Mouse (Mus musculus): ENCODE measurements at regions not wholly inside any gene's neighbourhood (a gene's known extent, or its start where the extent isn't known, plus 50 kb on each side); places are given as distances from the start of the nearest gene placed in this dataset.

DNA sequence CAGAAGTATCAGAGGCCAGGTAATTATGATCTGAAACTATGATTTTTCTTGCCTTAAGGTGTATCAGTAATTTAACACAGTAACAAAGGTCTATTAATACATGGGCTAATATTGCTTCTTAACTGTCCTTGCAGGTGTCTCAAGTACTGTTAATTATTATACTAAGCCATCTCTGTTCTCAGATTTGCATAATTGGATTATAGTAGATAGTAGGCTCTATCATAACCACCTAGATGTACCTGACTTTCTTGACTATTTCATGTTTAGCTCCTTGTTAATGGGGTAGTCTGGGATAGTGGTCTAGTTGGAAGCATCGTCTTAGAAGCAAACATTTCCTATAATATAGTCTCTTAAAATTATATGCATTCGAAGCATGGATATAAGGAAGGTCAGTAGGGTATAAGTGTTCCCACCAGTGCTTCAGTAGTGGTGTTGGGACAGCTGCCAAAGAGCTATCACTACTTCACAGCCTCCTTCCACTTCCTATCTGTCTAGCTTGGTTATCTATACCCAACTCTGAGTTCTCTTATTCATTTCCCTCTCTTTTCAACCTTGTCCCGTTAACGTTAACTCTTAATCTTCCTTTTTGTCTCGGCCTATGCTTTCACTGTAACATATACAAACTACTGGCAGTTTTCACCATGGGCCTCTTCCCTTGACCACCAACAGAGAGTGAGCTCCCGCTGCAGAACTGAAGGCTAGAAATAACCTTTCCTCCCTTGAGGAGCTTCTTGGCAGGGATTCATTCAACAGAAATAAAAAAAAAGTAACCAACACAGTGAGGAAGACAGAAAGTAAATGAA is 630.9 kb upstream of the Lcorl start:
- no peak for DNase-seq (ENCODE audit: low read depth, low spot score)

DNA sequence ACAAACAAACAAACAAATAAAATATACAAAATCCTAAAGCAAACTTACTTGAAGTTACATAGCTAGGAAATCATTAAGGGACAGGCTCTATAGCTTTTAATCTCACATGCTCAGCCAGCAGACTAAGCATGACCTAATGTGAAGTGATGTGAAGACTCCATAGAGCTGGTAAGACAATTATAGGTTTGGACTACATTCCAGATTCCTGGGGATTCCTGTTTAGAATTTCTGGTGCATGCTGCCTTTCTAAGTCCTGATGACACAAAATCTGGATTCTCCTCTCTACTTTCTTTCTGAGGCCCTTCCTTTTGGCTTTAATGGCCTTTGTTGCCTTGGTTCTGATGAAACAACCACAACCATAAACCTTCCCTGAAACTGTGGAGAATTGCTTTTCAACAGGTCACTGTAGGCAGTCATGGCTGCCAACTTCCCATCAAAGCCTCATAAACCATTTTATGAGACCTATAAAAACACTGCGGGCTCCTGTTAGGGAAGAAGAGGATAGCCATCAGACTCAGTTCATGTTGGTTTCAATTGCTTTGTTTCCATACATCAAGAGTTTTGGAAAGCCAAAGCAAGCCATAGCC is 629.4 kb upstream of the Lcorl start:
- DNase-seq (ENCODE audit: low read depth, low spot score), result peak; percentile 79

DNA sequence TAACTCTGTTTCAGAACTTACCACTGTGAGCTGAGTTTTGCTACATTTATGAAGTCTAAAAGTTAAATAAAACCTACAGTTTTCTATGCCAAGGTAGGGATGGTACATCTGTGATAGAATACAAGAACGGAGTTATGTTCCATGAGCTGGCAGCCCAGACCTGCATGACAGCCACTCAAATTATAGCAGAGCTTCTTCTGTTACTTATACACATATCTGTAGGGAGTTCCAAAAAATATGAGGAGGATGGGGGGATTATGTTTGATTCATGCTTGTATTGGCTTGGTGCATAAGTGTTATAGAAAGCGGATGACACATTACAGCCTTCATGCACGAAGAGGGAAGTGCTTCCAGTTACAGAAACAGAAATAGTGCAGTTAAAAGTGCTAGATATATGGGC is 598.9 kb upstream of the Lcorl start:
- no peak for DNase-seq (ENCODE audit: low read depth, low spot score)

DNA sequence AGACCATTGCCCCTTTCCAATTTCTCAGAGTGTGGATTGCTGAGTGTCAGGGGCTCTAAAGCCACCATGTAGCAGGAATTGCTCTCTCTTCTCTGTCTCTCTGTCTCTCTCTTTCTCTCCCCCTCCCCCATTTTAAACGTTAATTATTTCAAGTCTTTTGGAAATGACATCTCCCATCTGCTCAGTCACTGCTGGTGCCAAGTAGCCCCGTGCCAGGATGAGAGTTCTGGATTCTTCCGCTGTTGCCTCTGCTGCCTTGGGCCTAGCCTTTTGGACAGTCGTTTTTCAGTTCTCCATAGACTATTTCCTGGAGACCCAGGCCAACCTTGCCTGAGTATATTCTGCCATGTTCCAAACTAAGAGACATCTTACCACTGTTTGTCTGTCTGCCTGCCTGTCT is 590.9 kb upstream of the Lcorl start:
- DNase-seq (ENCODE audit: low read depth, low spot score), result no peak

DNA sequence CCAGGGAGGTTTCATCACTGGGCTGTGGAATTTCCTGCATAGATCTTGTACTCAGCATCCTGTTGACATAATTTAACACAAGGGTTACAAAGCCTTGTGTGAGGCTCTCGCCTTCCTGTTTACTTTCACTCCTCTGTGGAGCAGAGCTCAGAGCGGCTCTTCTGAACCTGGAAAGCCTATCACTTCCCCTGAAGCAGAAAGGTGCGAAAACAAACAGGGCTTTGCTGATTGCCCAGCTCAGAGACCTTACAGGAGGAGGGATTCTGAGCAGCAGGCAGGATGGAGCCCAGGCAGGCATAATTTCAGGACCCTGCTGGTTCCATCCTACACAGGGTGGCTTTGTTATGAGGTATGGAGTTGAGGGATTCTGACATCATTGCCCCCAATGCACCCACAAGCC is 588.4 kb upstream of the Lcorl start:
- peak; percentile 23 for DNase-seq (ENCODE audit: low read depth, low spot score)

DNA sequence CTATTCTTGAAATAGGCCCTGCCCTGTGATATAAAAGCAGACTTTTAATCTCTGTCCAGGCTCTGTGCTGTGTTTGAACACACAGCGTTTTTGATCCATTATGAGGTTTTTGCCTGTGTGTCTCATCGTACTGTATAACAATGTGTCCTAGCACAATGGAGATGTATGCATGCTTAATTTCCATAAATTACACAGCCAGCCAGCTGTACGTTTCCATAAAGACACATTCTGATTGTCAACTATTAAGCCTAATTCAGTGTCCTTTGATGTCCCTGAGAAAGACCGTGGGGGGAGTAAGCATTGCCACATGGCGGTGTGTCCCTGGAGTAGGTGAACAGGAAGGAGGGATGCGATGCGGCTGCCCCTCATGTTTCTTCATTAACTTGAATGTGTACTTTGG is 587.7 kb upstream of the Lcorl start:
- no peak for DNase-seq (ENCODE audit: low read depth, low spot score)

DNA sequence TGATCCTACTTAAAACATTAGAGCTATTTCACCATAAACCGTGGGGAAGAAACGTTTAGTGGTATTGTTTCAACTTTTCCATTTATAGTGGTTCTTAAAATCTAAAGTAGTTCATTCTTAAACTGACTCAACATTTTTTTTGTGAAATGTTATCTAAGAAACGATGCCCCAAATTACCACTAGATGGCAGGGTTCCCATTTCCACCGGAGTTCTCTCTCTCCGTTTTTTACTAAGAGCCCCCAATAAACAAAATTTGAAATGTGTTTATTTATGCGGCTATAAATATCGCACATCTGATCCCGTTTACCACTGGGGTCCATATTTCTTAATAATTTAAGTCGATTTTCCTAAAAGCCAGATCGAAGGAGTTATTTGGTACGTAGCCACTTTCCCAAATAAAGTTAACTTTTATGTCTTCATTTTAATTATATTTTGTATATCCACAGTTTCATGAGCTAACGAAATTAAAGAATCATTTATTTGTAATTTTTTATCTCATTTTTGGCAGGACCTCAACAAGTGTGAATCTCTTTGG is 586.5 kb upstream of the Lcorl start:
- DNase-seq (ENCODE audit: low read depth, low spot score), result peak; percentile 51

DNA sequence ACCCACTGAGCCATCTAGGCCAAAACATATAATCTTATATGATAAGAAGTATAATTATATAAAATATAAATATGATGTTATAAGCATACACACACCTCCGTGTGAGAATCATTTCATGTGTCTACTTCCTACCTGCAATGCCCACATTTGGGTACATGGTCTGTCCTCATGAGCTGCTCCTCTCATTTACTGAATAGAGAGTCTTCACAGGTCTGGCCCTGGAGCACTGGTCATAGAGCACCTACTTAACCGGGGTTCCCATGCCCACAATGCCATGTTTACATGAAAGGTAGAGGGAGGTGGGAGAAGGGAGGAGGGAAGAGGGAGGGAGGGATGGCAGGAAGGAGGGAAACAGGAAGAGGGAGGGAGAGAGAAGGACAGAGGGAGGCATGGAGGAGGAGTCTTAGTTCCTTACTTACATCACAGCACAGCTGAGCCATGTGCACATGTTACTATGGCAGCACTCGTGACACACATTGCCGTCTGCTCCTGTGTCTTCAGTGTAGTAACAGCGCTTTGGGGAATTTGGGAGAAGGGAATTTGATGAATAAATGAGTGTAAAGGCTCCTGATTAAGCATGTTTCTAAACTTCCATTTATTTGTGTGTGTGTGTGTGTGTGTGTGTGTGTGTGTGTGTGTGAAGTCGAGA is 585.3 kb upstream of the Lcorl start:
- DNase-seq (ENCODE audit: low read depth, low spot score), result no peak

DNA sequence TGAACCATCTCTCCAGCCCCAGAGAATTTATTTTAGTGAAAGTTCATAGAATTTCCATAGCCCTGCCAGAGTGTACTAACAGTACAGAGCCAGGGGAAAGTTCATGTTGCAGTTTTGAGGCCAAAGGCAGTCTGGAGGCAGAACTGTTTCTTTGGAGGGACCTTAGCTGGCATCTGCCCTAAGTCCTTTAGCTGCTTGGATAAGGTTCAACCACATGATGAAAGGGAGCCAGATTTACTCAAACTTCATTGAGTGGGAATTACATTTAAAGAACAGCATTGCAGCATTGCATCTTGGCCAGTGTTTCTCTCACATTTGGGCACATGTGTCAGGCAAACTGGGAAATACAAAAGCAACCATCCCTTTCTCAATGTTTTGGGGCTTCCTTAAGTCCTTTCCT is 584.3 kb upstream of the Lcorl start:
- DNase-seq (ENCODE audit: low read depth, low spot score), result no peak

DNA sequence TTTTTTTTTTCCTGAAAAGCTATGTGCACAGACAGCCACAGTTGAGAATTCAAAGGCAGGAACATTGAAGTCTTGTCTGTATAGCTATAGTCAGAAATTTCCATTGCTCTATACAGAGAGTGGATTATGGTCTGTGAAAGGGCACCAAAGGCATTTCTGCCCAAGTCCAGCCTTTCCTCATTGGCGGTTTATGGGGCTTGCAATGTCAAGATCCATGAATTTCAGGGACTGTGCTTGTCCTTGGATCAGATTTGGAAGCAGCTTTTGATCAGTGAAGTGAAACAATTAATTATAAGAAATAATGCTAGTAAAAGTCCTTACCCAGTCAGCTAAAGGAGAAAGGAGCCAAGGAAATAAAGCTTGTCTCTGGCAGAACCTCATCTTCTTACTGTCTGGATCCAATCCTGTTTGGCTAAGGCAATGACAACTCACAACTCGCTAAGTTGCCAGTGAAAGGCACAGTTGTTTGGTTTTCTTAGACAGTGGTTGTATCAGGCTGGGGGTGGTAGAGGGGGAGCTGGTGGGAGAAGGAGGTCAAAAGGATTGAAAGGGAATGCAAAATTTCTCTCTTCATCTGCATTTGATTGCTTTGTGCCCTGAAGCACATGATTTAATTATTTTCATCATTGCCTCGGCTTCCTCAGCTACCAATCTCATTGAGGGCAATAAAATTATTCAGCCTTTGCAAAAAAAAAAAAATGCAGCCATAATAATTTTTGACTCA is 574.4 kb upstream of the Lcorl start:
- no peak for DNase-seq (ENCODE audit: low read depth, low spot score)

DNA sequence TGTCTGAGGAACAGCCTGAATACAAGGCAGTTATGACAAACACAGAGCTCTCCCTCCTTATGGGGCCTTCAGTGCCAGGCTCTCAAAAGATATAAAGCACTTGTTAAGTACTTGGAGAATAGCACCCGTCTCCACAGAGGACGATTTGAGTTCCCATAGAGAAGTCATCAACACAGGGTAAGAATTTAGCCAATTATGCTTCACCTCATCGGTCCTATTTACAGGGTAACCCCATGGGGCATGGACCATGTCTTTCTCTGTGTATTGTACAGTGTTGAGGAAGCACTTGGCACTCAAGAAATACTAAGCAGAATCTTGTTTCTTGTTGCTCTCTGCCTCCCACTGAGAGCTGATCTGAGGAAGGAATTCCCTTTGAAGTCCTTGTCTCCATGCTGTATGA is 565.3 kb upstream of the Lcorl start:
- DNase-seq (ENCODE audit: low read depth, low spot score), result no peak

DNA sequence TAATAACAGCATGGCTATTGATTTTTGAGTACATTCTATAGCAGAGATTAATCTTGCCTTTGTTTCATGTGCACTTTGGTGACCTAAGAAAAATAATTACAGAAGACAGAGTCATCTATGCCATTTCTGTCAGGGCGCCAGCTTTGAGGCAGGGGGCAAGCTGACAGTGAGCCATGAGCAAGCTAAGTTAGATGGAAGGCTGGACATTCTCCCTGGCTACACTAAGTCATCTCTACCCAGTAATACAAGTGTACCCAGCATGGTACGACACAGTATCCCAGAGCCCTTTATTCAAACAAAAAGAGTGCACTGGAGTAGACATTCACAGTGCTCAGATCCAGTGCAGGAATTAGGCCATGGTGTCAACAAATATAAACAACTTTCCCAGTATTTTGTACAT is 549.6 kb upstream of the Lcorl start:
- DNase-seq (ENCODE audit: low read depth, low spot score), result no peak

DNA sequence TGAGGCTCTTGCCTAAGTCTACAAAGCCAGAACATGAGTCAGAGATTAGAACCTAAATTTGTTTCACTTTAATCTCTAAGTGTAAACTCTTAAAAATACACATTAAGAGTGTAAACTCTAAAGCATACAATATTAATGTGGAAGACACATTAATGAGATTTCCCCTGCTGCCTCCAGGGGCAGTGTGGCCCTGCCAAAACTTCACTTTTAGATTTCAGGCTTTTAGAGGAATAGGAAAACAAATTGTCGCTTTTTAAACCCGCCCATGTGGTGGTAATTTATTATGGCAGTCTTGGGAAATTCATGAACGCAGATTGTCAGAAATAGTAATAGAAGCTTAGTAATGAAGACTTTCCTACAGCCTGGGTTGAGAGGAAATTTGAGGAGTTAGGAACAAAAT is 549.0 kb upstream of the Lcorl start:
- DNase-seq (ENCODE audit: low read depth, low spot score), result no peak

DNA sequence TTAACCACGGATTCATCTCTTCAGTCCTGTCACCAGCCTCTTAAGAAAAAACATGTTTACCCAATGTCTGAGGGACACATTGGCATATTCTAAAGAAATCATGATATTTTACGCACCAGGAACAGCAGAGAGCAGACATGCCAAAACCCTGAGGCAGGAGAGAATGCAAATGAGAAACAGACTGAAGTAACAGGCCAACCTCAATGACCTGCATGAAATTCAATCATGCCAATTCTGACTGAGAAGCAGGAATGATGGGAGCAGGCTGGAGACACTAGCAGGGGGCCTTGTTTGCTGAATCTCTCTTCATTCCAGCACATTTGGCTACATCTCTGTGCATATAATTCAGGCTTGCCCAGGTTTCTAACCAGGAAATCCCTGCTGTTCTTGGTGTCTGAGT is 529.2 kb upstream of the Lcorl start:
- DNase-seq (ENCODE audit: low read depth, low spot score), result no peak

DNA sequence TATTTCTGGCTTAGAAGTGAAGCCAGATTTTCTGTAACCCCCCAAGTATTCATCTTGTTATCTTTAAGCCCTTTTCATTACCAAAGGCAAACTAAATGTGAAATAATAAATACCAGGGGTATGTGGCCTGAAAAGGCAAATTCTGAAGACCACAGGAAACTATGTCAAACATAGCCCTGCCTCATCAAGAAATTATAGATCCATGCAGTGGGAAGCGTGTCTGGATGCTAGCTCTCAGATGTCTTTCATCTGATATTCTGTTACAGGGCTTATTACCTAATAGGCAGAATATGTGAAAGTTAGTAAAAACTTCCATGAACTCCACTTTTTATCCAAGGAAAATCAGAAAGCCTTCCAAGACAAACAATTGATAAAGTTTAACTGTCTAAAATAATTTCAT is 509.9 kb upstream of the Lcorl start:
- no peak for DNase-seq (ENCODE audit: low read depth, low spot score)

DNA sequence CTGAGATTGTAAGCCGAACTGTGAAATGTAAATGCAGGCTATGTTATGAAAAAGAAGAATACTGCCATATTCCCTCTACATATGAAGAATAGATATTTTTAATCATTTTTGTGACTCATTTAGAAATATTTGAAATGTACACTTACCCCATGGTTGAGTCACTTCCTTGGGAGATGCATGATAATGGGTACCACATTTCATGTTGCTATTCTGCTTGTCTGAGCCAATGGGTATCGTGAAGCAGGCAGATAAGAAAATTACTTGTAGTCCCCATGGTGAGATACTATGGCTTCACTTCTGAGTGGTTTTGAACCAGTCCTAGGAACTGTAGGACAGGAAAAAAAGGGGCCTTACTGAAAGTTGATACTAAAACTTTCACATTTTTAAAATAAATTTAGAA is 506.2 kb upstream of the Lcorl start:
- no peak for DNase-seq (ENCODE audit: low read depth, low spot score)

DNA sequence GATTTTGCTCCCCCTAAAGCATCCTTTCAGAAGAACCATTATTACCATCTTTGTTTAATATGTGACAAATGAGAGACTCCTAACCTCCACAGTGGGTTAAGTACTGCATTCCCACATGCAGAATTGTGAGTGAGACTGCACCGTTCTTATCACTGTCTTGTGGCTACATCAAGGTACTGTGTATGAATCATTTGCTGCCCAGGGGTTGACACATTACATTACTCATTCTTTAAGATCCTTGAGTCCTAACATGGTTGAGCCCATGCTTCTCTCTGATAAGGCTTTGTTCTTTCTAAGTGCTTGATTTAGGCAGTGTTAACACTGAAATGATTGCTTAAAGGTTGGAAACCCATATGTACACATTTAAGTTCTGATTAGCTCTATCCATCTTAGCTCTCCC is 504.2 kb upstream of the Lcorl start:
- no peak for DNase-seq (ENCODE audit: low read depth, low spot score)

DNA sequence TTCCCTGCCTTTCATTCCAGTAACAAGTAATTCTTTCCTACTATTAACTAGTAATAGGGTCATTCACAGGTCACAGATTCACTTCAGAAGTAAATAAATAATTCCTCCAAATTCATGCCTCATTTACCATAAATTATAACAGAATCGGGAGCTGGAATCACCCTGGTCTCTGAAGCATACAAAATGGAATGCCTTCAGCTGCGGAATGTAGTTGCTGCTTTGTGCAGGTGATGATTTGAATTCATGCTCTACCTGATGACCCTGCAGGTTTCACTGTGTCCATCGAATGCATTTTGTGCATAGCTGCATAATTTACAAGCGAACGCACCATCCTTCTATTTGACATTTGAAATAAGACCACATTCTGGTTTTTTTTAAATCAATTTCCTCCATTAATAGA is 491.0 kb upstream of the Lcorl start:
- DNase-seq (ENCODE audit: low read depth, low spot score), result no peak

DNA sequence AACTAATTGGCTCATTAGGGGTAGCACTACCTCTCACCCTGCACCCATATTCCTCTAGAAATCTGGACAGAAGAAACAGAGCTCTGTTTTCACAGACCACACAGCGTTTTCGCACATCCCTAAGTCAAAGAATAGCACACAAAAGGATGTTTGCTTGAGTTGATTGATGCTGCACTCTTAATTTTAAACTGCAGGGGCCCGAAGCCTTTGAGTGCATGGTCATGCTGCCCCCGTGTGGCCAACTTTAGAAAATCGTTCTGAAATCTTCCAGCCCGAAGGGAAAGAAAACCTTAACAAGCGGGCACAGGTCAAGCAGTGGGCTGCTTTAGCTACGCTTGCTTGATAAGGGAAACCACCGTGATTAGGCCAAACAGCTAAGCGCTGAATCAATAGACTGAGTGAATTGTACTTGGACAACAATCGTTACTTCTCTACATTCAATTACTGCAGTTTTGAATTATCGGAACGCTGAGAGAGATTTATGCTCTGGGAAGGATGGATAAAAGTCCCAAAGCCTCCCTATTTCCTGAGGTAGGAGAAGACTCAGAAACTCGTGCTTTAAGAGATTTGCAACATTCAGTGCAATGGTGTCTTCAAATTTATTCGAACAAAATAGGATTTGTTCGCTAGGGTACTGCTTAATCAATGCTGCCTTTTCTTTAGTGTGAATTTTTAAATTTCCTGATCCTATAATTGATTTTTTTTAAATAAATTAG is 490.1 kb upstream of the Lcorl start:
- DNase-seq (ENCODE audit: low read depth, low spot score), result peak; percentile 80

DNA sequence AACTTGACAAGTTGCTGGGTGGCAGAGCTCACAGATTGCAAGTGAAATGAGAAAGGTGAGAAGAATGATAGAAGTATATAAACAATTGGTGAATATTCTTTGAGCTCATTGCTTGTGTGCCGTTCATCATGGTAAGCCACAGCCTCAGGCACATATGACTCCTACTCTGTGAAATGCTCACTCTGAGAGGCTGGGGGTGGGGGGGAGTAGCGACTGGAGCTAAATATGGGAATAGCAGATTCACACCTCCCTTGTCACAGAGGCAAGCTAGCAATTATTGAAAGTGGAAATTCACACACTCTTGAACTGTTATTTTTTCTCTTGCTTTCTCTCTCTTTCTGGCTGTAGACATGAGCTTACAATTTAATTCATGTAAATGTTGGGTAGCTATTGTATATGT is 481.0 kb upstream of the Lcorl start:
- DNase-seq (ENCODE audit: low read depth, low spot score), result no peak

DNA sequence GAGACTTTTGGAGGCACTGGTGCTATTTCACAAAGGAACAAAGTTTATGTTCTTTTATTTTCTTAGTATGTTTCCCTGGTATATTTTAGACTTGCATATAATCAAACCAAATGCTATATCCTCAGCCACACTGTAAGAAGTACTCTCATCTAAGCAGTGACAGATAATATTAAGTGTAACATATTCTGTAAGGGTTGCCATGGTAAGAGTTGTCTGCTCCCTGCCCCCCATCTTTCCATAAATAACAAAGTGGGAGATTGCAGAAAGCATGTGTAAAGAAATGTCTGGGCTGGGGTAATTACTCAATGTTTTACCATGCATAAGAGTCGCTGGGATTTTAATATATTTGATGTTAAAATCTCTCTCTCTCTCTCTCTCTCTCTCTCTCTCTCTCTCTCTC is 473.5 kb upstream of the Lcorl start:
- DNase-seq (ENCODE audit: low read depth, low spot score), result no peak

All from forelimb bud, embryonic 11.5 days (tissue).